23 mouse cellular contexts compared by ENCODE assay signal in the genomic region with DNA sequence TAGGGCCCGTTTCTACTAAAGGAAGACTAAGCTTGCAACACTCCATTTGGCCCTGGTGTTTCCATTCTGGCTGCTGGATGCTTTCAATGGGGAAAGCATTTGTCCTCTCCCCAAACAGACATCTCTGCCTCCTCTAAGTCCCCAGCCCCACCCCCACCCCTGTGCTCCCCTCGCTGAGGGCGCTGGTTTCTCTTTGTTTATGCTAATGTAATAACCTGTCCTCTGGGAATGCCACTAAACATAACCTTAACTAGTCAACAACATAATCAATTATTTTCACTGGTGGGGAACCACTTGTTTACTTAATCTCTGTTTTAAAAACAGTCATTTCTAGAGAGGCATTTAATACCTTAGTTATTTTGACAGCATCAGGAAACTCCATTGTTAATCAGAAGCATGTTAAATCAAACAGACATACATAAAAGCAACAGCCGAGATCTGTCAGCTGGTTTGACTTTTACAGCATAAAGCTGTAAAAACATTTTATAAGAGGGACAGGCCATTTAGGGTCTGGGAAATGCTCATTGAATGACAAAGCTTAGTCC. TPM values are rescaled to one million over a fixed set of nuclear protein-coding genes. Genes with fewer than 3 reads are reported as not detected.
DNase-seq lines count a peak whose midpoint lies in the region; ATAC-seq lines count a peak whose summit lies in the region.
"Had no signal": no experiment of that assay in that cellular context is flagged by ENCODE, and none has a peak within 500 bp of the region (broad histone marks: within the 10 kb centered on the region; RNA-seq: fewer than 3 reads in every experiment).

No protein-coding gene starts in this region.

- ATAC-seq in kidney, embryonic 15.5 days (replicated peaks; ENCODE audit: low FRiP score): peak; percentile 70
- ATAC-seq: activated CD4-positive, CD25-positive, alpha-beta regulatory T cell, adult 4 months; forebrain, embryonic 13.5 days; forebrain, embryonic 16.5 days had no signal

- peak; percentile 30 for DNase-seq in embryo, embryonic 10.5 days (ENCODE audit: low spot score)
- no peak for DNase-seq in embryo, embryonic 9.5 days (ENCODE audit: extremely low spot score)
- DNase-seq in kidney, postnatal 36 days: no peak
- DNase-seq in kidney, postnatal 10 days: peak; percentile 32
- DNase-seq in kidney, postnatal 25 days: no peak
- DNase-seq in mesoderm, embryonic 11.5 days (ENCODE audit: low read depth, low spot score): peak; percentile 24
- DNase-seq: adrenal gland, adult 8-10 months; adrenal gland, postnatal 25 days; cerebellum, adult 11-12 months; cerebellum, adult 8-10 months; cerebellum, postnatal 10 days; cerebellum, postnatal 36 days; gastrocnemius, postnatal 10 days; gastrocnemius, postnatal 36 days; heart, adult 11 months had no signal

- H3K4me3 ChIP-seq in kidney, embryonic 15.5 days (replicated peaks): no peak overlapping the region
- H3K4me3 ChIP-seq: forebrain, embryonic 10.5 days; forebrain, embryonic 13.5 days; hindbrain, embryonic 12.5 days; hindbrain, embryonic 15.5 days had no signal

- 2% methylated on average over 4 of the region's 4 CpGs for WGBS in kidney, embryonic 15.5 days

- no peaks in the 10 kb centered on the region for H3K9me3 ChIP-seq in kidney, embryonic 15.5 days (replicated peaks)
- H3K9me3 ChIP-seq: forebrain, embryonic 10.5 days; forebrain, embryonic 13.5 days; hindbrain, embryonic 12.5 days; hindbrain, embryonic 15.5 days had no signal

- no peak overlapping the region for H3K27ac ChIP-seq in kidney, embryonic 15.5 days
- H3K27ac ChIP-seq: forebrain, embryonic 10.5 days; forebrain, embryonic 13.5 days; hindbrain, embryonic 12.5 days; hindbrain, embryonic 15.5 days had no signal

- H3K36me3 ChIP-seq in kidney, embryonic 15.5 days: no peaks in the 10 kb centered on the region
- H3K36me3 ChIP-seq: forebrain, embryonic 10.5 days; hindbrain, embryonic 12.5 days; hindbrain, embryonic 15.5 days had no signal

- H3K9ac ChIP-seq in kidney, embryonic 15.5 days: no peak overlapping the region
- H3K9ac ChIP-seq: forebrain, embryonic 13.5 days; hindbrain, embryonic 12.5 days; hindbrain, embryonic 15.5 days had no signal

- peaks cover 6% of the 10 kb centered on the region; the same call in 1 of the 2 replicates for H3K4me1 ChIP-seq in kidney, embryonic 15.5 days
- H3K4me1 ChIP-seq: forebrain, embryonic 10.5 days; forebrain, embryonic 13.5 days; hindbrain, embryonic 12.5 days; hindbrain, embryonic 15.5 days had no signal

- 0 out of 2 replicates have a peak, but pooled peaks cover 5% of the 10 kb centered on the region for H3K27me3 ChIP-seq in kidney, embryonic 15.5 days
- H3K27me3 ChIP-seq: forebrain, embryonic 13.5 days; hindbrain, embryonic 12.5 days; hindbrain, embryonic 15.5 days had no signal

- H3K4me2 ChIP-seq in kidney, embryonic 15.5 days: no peak overlapping the region
- H3K4me2 ChIP-seq: forebrain, embryonic 13.5 days; heart, embryonic 11.5 days; hindbrain, embryonic 12.5 days; hindbrain, embryonic 15.5 days had no signal

RNA-seq across cellular contexts. Expression of gene Sfmbt2, which starts 20.0 kb away (rescaled TPM):
- polyA plus RNA-seq in kidney, embryonic 15.5 days (2015; fragmentation: Nextera tagmentation; extraction: Ambion mirVana): 1.7 and 2.0 TPM in 2 replicates

Comparison
In these comparisons a context has a peak if more than half of its experiments do, and no peak if none do; other contexts are left out.
1. DNase-seq: peak in embryo, embryonic 10.5 days (single experiment), kidney, postnatal 10 days (single experiment) and mesoderm, embryonic 11.5 days (single experiment); none in embryo, embryonic 9.5 days (single experiment), kidney, postnatal 36 days (0 of 2) and kidney, postnatal 25 days (0 of 2).